Mouse (Mus musculus): ENCODE data around the gene Fbxo28. TPM values are rescaled to one million over a fixed set of nuclear protein-coding genes. Genes with fewer than 3 reads are reported as not detected.

Fbxo28 gene
- 27.8 and 29.7 TPM in 2 replicates for polyA plus RNA-seq (2012; rRNA removed)

DNA sequence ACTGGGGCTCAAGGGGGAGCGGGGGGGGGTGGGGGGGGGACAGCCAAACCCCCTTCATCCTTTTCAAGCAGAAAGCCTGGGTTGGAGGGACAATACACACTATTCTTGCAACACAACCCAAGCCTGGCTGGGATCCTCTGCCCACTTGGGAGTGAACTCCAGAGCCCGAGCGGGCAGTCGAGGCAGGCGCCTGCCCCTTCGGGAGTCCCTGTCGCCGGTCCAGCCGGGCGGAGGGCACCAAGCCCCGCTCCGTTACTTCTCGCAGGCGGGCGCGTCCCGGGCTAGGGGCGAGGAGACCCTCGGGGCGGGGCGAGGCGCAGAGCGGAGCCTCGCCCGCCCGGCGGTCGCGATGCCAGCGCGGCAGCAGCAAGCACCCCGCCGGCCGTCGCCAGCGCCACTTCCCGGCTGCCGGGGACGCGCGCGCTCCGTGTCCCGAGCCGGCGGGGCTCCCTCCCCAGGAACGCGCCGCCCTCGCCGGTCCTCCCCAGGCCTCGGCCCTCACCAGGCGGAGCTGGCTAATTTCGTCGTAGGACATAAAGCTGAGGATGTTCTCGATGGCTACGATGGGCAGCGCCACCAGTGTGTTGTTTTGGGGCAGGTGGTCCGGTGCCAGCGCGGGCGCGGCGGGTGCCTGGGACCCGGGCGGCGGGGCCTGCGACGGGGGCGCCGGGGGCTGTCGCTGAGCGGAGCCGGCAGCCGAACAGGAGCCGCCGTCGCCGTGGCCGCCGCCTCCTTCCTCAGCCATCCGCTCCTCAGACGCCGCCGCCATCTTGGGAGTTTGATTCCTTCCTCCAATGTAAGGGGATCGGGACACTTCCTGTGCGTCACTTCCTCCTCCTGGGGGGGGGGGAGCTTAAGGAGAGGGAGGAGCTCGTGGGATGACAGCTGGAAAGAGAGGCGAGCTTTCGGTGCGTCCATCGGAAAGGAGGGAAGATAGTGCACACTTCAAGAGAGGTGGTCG lies at the start of gene Fbxo28:
Gene Fbxo28, minus strand, starts transcription at position 809 of the 961 bp plus-strand sequence.
- TF ChIP-seq POLR2A (IDR thresholded peaks at IDR 0.05; ENCODE audit: borderline replicate concordance, extremely low read depth, insufficient read depth, insufficient read length, poor library complexity, severe bottlenecking) = peak; percentile 47; the same call in 1 of the 2 replicates
- TF ChIP-seq CTCF (IDR thresholded peaks at IDR 0.05; ENCODE audit: borderline replicate concordance, extremely low read depth, insufficient read depth, insufficient read length) = no peak
- DNase-seq (ENCODE audit: low read depth) = peak; percentile 98

DNA sequence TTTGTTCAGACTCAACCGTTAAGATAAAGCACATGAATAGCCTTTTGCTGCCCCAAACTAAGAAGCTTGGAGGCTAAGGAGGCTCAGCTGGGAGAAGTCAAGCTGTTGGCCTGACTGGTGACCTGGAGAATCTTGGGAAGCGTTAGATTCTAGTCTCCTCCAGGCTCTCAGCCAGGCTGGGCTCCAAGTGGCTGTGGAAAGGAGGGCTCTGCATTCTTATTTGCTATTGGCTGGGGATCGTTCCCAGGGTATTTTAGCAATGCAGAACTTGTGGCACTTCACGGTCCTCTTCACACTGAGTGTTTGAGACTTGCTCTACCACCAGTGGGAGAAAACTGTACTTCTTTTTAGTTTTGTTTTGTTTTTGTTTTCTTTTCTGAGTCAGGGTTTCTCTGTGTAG lies 47.3 kb upstream of the Fbxo28 start:
- no peak for DNase-seq (ENCODE audit: low read depth)
- TF ChIP-seq CTCF (IDR thresholded peaks at IDR 0.05; ENCODE audit: borderline replicate concordance, extremely low read depth, insufficient read depth, insufficient read length) (no peak), POLR2A (IDR thresholded peaks at IDR 0.05; ENCODE audit: borderline replicate concordance, extremely low read depth, insufficient read depth, insufficient read length, poor library complexity, severe bottlenecking) (no peak)

DNA sequence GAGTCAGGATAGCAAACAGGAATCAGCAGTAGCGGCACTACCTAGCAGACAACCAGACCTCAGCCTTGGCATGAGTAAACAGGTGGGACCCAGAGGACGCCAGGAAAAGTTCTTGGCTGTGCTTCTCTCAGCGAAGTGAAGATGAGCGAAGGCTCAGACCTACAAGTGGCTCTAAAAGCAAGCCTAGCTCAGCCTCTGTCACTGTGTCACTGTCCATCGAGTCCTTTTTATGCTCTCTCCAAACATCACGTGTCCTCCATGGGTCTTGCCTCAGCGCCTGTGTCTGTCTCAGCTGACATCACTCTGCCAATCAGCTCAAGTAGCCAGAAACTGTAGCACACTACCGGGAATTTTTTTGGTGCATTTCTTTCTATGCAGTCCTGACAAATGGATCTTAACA lies 45.0 kb upstream of the Fbxo28 start:
- TF ChIP-seq CTCF (IDR thresholded peaks at IDR 0.05; ENCODE audit: borderline replicate concordance, extremely low read depth, insufficient read depth, insufficient read length) (no peak), POLR2A (IDR thresholded peaks at IDR 0.05; ENCODE audit: borderline replicate concordance, extremely low read depth, insufficient read depth, insufficient read length, poor library complexity, severe bottlenecking) (no peak)
- no peak for DNase-seq (ENCODE audit: low read depth)

DNA sequence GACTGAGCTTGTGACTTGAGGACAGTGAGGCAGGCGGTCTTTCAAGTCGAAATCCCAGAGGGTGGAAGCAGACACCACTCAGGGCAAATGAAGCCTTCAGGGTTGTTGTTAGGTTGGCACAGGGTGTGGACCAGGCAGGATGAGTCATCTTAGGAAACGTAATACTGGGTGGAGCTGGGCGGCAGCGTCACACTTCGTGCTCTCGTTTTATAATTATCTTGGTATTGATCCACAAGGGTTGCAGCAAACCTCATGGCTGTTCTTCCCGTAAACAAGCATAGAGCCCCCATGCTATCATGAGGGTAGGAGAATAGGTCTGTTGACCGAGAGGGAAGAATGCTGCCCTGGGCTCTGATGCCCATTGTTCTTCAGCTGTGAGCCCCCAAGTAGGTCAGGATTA lies 41.7 kb upstream of the Fbxo28 start:
- TF ChIP-seq CTCF (IDR thresholded peaks at IDR 0.05; ENCODE audit: borderline replicate concordance, extremely low read depth, insufficient read depth, insufficient read length) (no peak), POLR2A (IDR thresholded peaks at IDR 0.05; ENCODE audit: borderline replicate concordance, extremely low read depth, insufficient read depth, insufficient read length, poor library complexity, severe bottlenecking) (no peak)
- DNase-seq (ENCODE audit: low read depth) = no peak

DNA sequence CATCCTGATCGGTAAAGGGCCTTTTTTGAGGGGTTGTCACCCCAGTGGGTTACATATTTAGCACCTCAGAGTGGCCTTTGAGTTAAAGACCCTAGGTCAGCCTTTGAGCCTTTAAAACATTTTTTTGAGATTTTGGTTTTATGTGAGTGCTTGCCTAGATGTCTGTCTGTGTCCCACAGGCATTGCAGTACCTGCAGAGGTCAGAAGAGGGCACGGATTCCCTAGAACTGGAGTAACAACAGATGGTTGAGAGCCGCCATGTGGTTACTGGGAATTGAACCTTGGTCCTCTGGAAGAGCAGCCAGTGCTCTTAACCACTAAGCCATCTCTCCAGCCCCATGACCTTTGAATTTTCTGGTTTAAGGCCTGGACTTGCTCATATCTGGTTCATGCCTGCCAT lies 39.9 kb upstream of the Fbxo28 start:
- DNase-seq (ENCODE audit: low read depth) = no peak
- TF ChIP-seq CTCF (IDR thresholded peaks at IDR 0.05; ENCODE audit: borderline replicate concordance, extremely low read depth, insufficient read depth, insufficient read length) (no peak), POLR2A (IDR thresholded peaks at IDR 0.05; ENCODE audit: borderline replicate concordance, extremely low read depth, insufficient read depth, insufficient read length, poor library complexity, severe bottlenecking) (no peak)

DNA sequence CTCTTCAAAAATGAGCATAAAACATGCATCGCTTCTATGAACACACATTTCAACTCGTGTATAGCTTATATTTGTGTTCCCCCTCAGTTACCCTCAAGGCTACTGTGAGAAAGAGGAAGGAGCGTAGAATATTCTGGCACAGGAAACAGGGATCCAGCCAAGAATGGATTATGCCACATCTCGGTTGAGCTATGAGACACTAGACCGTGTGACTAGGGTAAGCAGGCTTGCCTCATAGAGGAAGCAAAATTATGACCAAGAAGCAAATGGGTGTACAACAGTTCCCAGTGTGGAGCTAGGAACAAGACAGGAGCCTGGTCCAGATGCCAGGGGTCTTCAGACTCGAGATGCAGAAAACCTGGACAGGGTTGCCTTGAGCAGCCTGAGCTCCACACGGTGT lies 39.3 kb upstream of the Fbxo28 start:
- DNase-seq (ENCODE audit: low read depth) = no peak
- TF ChIP-seq CTCF (IDR thresholded peaks at IDR 0.05; ENCODE audit: borderline replicate concordance, extremely low read depth, insufficient read depth, insufficient read length) (no peak), POLR2A (IDR thresholded peaks at IDR 0.05; ENCODE audit: borderline replicate concordance, extremely low read depth, insufficient read depth, insufficient read length, poor library complexity, severe bottlenecking) (no peak)

DNA sequence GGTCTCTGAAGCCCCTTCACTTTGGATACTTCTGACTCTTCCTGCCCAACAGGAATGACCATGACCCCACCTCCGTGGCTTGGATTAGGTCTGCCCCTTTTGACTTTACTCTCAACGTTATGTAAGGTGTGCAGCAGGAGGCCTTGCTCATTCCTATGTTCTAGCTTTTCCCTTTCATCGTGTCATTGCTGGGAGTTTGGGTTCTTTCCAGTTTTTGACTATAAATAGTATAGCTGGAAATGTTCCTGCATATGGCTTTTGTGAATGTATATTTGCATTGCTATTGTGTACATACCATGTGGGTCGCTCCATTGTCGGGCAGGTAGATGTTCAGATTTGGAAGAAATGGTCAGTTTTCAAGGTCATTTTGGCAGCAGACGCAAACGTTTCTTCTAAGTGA lies 37.4 kb upstream of the Fbxo28 start:
- DNase-seq (ENCODE audit: low read depth) = no peak
- TF ChIP-seq POLR2A (IDR thresholded peaks at IDR 0.05; ENCODE audit: borderline replicate concordance, extremely low read depth, insufficient read depth, insufficient read length, poor library complexity, severe bottlenecking) (no peak), CTCF (IDR thresholded peaks at IDR 0.05; ENCODE audit: borderline replicate concordance, extremely low read depth, insufficient read depth, insufficient read length) (no peak)

DNA sequence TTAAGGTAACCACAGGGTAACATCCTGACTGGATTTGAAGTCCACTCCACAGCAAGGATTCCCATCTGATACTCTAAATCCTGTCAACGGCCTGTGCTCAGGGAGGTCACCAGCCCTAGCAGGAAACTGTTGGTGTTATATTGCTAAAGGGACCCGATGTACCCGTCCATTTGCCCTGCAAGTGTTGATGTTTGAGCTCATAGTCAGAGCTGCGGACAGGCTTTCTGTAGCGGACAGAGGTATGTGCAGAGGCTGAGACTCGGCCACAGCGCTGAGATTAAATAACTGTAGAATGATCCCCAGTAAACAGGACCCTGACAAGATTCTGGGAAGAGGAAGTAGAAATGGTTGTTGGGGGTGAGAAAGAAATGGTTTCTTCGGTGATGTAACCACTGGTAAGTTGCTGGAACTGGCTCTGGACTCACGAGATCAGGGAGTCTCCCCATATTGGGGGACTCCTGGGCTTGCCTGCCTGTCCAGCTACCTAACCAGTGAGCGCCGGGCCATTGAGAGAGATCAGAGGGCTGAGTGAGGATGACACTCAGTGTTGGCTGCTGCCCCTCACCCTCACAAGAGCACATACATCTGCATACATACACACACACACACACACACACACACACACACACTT lies 36.9 kb upstream of the Fbxo28 start:
- DNase-seq (ENCODE audit: low read depth) = no peak
- TF ChIP-seq POLR2A (IDR thresholded peaks at IDR 0.05; ENCODE audit: borderline replicate concordance, extremely low read depth, insufficient read depth, insufficient read length, poor library complexity, severe bottlenecking) (no peak), CTCF (IDR thresholded peaks at IDR 0.05; ENCODE audit: borderline replicate concordance, extremely low read depth, insufficient read depth, insufficient read length) (no peak)

DNA sequence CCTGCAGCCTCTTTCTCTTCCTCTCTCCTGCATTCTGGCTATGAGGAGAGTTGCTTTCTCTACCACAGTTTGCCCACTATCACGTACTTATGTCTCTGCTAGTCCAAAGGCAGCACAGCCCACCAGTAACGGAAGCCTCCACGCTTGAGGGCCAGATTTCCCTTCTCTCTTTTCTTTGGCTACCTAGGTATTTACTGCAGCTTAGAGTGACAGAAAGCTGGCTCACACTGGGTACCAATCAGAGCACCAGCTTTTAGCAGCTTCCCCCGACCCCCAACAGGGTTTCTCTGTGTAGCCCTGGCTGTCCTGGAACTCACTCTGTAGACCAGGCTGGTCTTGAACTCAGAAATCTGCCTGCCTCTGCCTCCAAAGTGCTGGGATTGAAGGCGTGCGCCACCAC lies 36.1 kb upstream of the Fbxo28 start:
- DNase-seq (ENCODE audit: low read depth) = no peak
- TF ChIP-seq CTCF (IDR thresholded peaks at IDR 0.05; ENCODE audit: borderline replicate concordance, extremely low read depth, insufficient read depth, insufficient read length) = no peak
- no peak for TF ChIP-seq POLR2A (IDR thresholded peaks at IDR 0.05; ENCODE audit: borderline replicate concordance, extremely low read depth, insufficient read depth, insufficient read length, poor library complexity, severe bottlenecking)

DNA sequence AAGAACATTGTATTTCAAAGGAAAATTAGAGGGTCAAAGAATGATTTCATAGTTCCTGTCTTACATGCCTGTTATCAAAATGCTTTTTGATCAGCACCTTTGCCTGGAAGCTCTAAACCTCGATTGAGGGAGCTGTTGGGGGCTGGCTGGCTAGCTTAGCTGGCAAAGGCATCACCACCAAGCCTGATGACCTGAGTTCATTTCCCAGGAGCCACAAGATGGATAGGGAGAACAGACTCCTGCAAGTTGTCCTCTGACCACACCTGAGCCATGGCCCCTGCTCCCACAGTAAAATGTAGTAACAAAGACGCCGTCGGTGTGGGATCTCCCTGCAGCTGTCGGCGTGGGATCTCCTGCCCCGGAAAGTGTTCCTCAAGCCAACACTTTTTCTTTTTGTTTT lies 35.4 kb upstream of the Fbxo28 start:
- TF ChIP-seq POLR2A (IDR thresholded peaks at IDR 0.05; ENCODE audit: borderline replicate concordance, extremely low read depth, insufficient read depth, insufficient read length, poor library complexity, severe bottlenecking) (no peak), CTCF (IDR thresholded peaks at IDR 0.05; ENCODE audit: borderline replicate concordance, extremely low read depth, insufficient read depth, insufficient read length) (no peak)
- no peak for DNase-seq (ENCODE audit: low read depth)

DNA sequence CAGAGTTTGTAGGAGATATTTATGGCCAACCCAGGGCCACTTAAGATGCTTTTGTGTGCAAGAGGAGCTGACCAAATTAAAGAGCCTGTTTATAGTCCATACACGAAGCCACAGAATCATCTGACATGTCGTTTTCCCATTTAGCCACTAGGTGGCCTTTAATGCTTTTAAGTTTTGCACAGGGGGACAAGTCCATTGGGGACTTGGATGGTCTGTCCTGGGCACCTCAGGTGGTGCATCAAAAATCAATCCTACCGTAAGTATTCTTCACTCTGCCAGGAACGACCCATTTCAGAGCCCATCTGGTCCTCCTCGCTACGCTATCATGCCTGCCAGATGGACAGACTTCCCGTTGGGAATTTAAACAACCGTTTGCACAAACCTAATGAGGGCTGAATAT lies 34.8 kb upstream of the Fbxo28 start:
- peak; percentile 82 for DNase-seq (ENCODE audit: low read depth)
- TF ChIP-seq POLR2A (IDR thresholded peaks at IDR 0.05; ENCODE audit: borderline replicate concordance, extremely low read depth, insufficient read depth, insufficient read length, poor library complexity, severe bottlenecking) (no peak), CTCF (IDR thresholded peaks at IDR 0.05; ENCODE audit: borderline replicate concordance, extremely low read depth, insufficient read depth, insufficient read length) (peak; percentile 65; the same call in 1 of the 2 replicates)

Data from brain, embryonic 14.5 days (tissue).